Comparison of ENCODE assay signal across 7 mouse cellular contexts in the genomic region with DNA sequence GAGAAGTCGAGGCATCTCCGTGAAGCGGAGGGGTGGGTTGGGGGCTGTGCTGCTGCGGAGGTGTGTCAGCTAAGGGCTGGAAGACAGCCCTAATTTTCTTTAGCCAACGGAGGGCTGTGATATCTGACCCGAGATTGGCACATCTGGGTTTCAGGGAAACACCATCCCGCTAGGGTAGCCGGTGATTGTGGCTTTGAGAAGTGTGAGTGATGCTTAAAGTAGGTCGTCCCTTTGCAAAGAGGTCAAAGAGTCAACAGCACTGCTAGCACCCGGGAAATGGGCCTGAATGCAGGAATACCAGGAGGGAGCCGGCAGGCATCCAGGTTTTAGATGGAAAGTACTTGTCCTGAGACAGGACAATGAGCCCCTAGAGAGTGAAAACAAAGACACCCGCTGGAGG. TPM values are rescaled to one million over a fixed set of nuclear protein-coding genes. Genes with fewer than 3 reads are reported as not detected.
DNase-seq lines count a peak whose midpoint lies in the region; ATAC-seq and TF ChIP-seq lines count a peak whose summit lies in the region.

No protein-coding gene starts in this region.

- no peak overlapping the region for H3K9ac ChIP-seq in forebrain, embryonic 15.5 days (replicated peaks)
- no peak overlapping the region for H3K9ac ChIP-seq in liver, embryonic 15.5 days
- H3K9ac ChIP-seq in stomach, postnatal 0 days (ENCODE audit: low read length): no peak overlapping the region

- no peaks in the 10 kb centered on the region for H3K27me3 ChIP-seq in forebrain, embryonic 15.5 days
- H3K27me3 ChIP-seq in liver, embryonic 15.5 days: no peaks in the 10 kb centered on the region
- H3K27me3 ChIP-seq in stomach, postnatal 0 days (ENCODE audit: control insufficient read depth, insufficient read depth, low read length): no peaks in the 10 kb centered on the region

- TF ChIP-seq CTCF in stomach, postnatal 0 days (IDR thresholded peaks at IDR 0.05; ENCODE audit: low read depth): no peak

- peaks cover 7% of the 10 kb centered on the region for H3K4me1 ChIP-seq in forebrain, embryonic 15.5 days
- no peaks in the 10 kb centered on the region; the same call in 1 of the 2 replicates for H3K4me1 ChIP-seq in liver, embryonic 15.5 days (replicated peaks)
- H3K4me1 ChIP-seq in stomach, postnatal 0 days (replicated peaks; ENCODE audit: control insufficient read depth, insufficient read depth): no peaks in the 10 kb centered on the region

- no peaks in the 10 kb centered on the region for H3K9me3 ChIP-seq in forebrain, embryonic 15.5 days
- no peaks in the 10 kb centered on the region for H3K9me3 ChIP-seq in liver, embryonic 15.5 days (replicated peaks)
- H3K9me3 ChIP-seq in stomach, postnatal 0 days (ENCODE audit: control insufficient read depth, low read length): no peaks in the 10 kb centered on the region

- peak; percentile 28 for DNase-seq in thymus, postnatal 0 days (ENCODE audit: low spot score)
- DNase-seq in thymus, postnatal 10 days (ENCODE audit: low spot score in 2 of 2): no peak
- no peak for DNase-seq in stomach, postnatal 0 days (ENCODE audit: low spot score)
- no peak for DNase-seq in MN1 (ENCODE audit: low spot score)
- no peak for DNase-seq in layer of hippocampus, adult 9-10 months (ENCODE audit: low spot score)

- 4% methylated on average over 12 of the region's 12 CpGs for WGBS in forebrain, embryonic 15.5 days
- under 1% methylated on average over 12 of the region's 12 CpGs for WGBS in liver, embryonic 15.5 days (ENCODE audit: insufficient replicate concordance)
- 10% methylated on average over 12 of the region's 12 CpGs for WGBS in stomach, postnatal 0 days

- peak overlapping the region; percentile 23 for H3K4me3 ChIP-seq in forebrain, embryonic 15.5 days
- H3K4me3 ChIP-seq in liver, embryonic 15.5 days (replicated peaks): peak overlapping the region; percentile 40
- peak overlapping the region; percentile 31 for H3K4me3 ChIP-seq in stomach, postnatal 0 days (ENCODE audit: low read depth, low read length)

- no peak for ATAC-seq in forebrain, embryonic 15.5 days (replicated peaks)
- no peak for ATAC-seq in liver, embryonic 15.5 days (ENCODE audit: insufficient read depth)
- ATAC-seq in stomach, postnatal 0 days (ENCODE audit: low FRiP score, low TSS enrichment): no peak

- no peak for TF ChIP-seq EP300 in stomach, postnatal 0 days (optimal IDR thresholded peaks at IDR 0.05)

- H3K4me2 ChIP-seq in forebrain, embryonic 15.5 days (replicated peaks): peak overlapping the region; percentile 35
- H3K4me2 ChIP-seq in liver, embryonic 15.5 days: peak overlapping the region; percentile 52
- peak overlapping the region; percentile 52 for H3K4me2 ChIP-seq in stomach, postnatal 0 days (replicated peaks; ENCODE audit: low read depth)

- H3K27ac ChIP-seq in forebrain, embryonic 15.5 days (replicated peaks): no peak overlapping the region
- no peak overlapping the region for H3K27ac ChIP-seq in liver, embryonic 15.5 days (replicated peaks)
- no peak overlapping the region for H3K27ac ChIP-seq in stomach, postnatal 0 days (replicated peaks)

- H3K36me3 ChIP-seq in forebrain, embryonic 15.5 days: no peaks in the 10 kb centered on the region
- H3K36me3 ChIP-seq in liver, embryonic 15.5 days (replicated peaks): no peaks in the 10 kb centered on the region
- no peaks in the 10 kb centered on the region for H3K36me3 ChIP-seq in stomach, postnatal 0 days (ENCODE audit: control insufficient read depth, insufficient read depth, low read length)

RNA-seq across cellular contexts. Expression of a gene that starts 22.0 kb away (rescaled TPM):
- polyA plus RNA-seq in thymus, postnatal 0 days (2015; fragmentation: Nextera tagmentation; extraction: Ambion mirVana): 36.8 and 38.6 TPM in 2 replicates
- 0.39 and 0.84 TPM in 2 replicates for polyA plus RNA-seq in forebrain, embryonic 15.5 days (2015; fragmentation: Nextera tagmentation; extraction: Ambion mirVana)
- polyA plus RNA-seq in liver, embryonic 15.5 days (2015; fragmentation: Nextera tagmentation; extraction: Ambion mirVana): 1.0 and 1.2 TPM in 2 replicates
- 0.46 and 0.51 TPM in 2 replicates for polyA plus RNA-seq in stomach, postnatal 0 days (2015; fragmentation: Nextera tagmentation; extraction: Ambion mirVana)

Comparison
In these comparisons a context has a peak if more than half of its experiments do, and no peak if none do; other contexts are left out.
1. RNA of a gene that starts 22.0 kb away (polyA plus RNA-seq): 36.8 to 38.6 TPM in thymus, postnatal 0 days; 1.0 to 1.2 TPM in liver, embryonic 15.5 days, 0.46 to 0.51 TPM in stomach, postnatal 0 days and 0.39 to 0.84 TPM in forebrain, embryonic 15.5 days; every median in the first group is over 10 times any median in the second.
2. Peak in every context shown above with its lines, with median percentiles within 50 percentile points of each other: H3K4me2 ChIP-seq and H3K4me3 ChIP-seq.